In the genomic region with DNA sequence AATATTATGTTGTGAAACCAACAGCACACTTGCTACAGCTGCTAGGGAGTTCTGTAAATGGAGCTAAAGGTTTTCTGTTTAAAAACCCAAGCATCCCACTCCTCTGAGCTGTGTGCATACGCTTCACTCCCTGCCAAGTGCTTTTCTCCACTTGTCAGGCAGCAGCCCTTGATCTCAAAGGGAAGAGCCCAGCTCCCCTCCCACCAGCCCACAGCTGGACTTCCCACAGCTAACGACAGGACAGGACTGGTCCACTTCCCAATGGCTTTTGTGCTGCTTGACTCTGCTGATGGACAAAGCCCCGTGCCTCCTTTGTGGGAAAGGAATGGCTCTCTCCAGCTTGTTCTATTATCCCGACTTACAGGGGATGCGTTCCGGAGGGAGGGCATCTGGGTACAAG, we compare ENCODE assay signal across 11 mouse cellular contexts.
DNase-seq lines count a peak whose midpoint lies in the region; ATAC-seq lines count a peak whose summit lies in the region.
"Had no signal": no experiment of that assay in that cellular context is flagged by ENCODE, and none has a peak within 500 bp of the region (broad histone marks: within the 10 kb centered on the region; RNA-seq: fewer than 3 reads in every experiment).

No protein-coding gene starts in this region.

- H3K9ac ChIP-seq in heart, embryonic 11.5 days (ENCODE audit: low read depth, low read length): 0 out of 2 replicates have a peak overlapping the region, but pooled peaks have one; percentile 28
- peak overlapping the region; percentile 17; the same call in 1 of the 2 replicates for H3K9ac ChIP-seq in midbrain, embryonic 13.5 days (replicated peaks)
- H3K9ac ChIP-seq: kidney, embryonic 15.5 days; liver, embryonic 13.5 days had no signal

- H3K27me3 ChIP-seq in heart, embryonic 11.5 days (ENCODE audit: control insufficient read depth, insufficient read depth, low read length): no peaks in the 10 kb centered on the region
- no peaks in the 10 kb centered on the region for H3K27me3 ChIP-seq in hindbrain, embryonic 10.5 days (ENCODE audit: insufficient read depth, poor library complexity, severe bottlenecking)
- no peaks in the 10 kb centered on the region for H3K27me3 ChIP-seq in midbrain, embryonic 13.5 days
- H3K27me3 ChIP-seq: kidney, embryonic 15.5 days; liver, embryonic 13.5 days had no signal

- no peak overlapping the region for H3K4me3 ChIP-seq in heart, embryonic 11.5 days (ENCODE audit: low read depth, low read length)
- H3K4me3 ChIP-seq in hindbrain, embryonic 10.5 days: peak overlapping the region; percentile 10
- H3K4me3 ChIP-seq in midbrain, embryonic 13.5 days (replicated peaks): no peak overlapping the region
- H3K4me3 ChIP-seq: kidney, embryonic 15.5 days; liver, embryonic 13.5 days had no signal

- intact Hi-C loops in left cerebral cortex, postnatal 14 days (cut with DNase I): loop anchor here (5.0 kb wide), 1 partner anchor 223 kb away; no protein-coding TSS in a partner anchor
- intact Hi-C loops in left cerebral cortex, postnatal 4 days (cut with DNase I): no loop called here

- no peaks in the 10 kb centered on the region for H3K36me3 ChIP-seq in heart, embryonic 11.5 days (ENCODE audit: control insufficient read depth, insufficient read depth, low read length)
- H3K36me3 ChIP-seq in hindbrain, embryonic 10.5 days: peaks cover 4% of the 10 kb centered on the region; the same call in 1 of the 2 replicates
- no peaks in the 10 kb centered on the region for H3K36me3 ChIP-seq in midbrain, embryonic 13.5 days
- H3K36me3 ChIP-seq: kidney, embryonic 15.5 days; liver, embryonic 13.5 days had no signal

- no peaks in the 10 kb centered on the region; the same call in 1 of the 2 replicates for H3K9me3 ChIP-seq in heart, embryonic 11.5 days (replicated peaks; ENCODE audit: control insufficient read depth, low read length)
- peaks cover 9% of the 10 kb centered on the region for H3K9me3 ChIP-seq in hindbrain, embryonic 10.5 days
- H3K9me3 ChIP-seq in midbrain, embryonic 13.5 days: no peaks in the 10 kb centered on the region

- DNase-seq in heart, adult 11 months: no peak
- peak; percentile 78 for DNase-seq in embryo, embryonic 10 days (ENCODE audit: low spot score)
- DNase-seq in hindbrain, embryonic 10.5 days (ENCODE audit: low spot score): peak; percentile 81
- DNase-seq in left cerebral cortex, postnatal 14 days (ENCODE audit: low spot score in 2 of 2): no peak
- no peak for DNase-seq in thymus, postnatal 14 days
- no peak for DNase-seq in left cerebral cortex, postnatal 4 days
- DNase-seq: gastrocnemius, postnatal 36 days; liver, embryonic 13.5 days had no signal

- no peak overlapping the region for H3K27ac ChIP-seq in heart, embryonic 11.5 days (ENCODE audit: low read depth, low read length)
- peak overlapping the region; percentile 86 for H3K27ac ChIP-seq in hindbrain, embryonic 10.5 days
- peak overlapping the region; percentile 71 for H3K27ac ChIP-seq in midbrain, embryonic 13.5 days
- H3K27ac ChIP-seq: kidney, embryonic 15.5 days; liver, embryonic 13.5 days had no signal

- H3K4me1 ChIP-seq in heart, embryonic 11.5 days (ENCODE audit: control insufficient read depth, insufficient read depth, low read length): peaks cover 14% of the 10 kb centered on the region
- peaks cover 53% of the 10 kb centered on the region for H3K4me1 ChIP-seq in hindbrain, embryonic 10.5 days (replicated peaks)
- peaks cover 35% of the 10 kb centered on the region for H3K4me1 ChIP-seq in midbrain, embryonic 13.5 days (replicated peaks)

- 41% methylated on average over 6 of the region's 6 CpGs for WGBS in heart, embryonic 11.5 days (ENCODE audit: insufficient replicate concordance)
- 11% methylated on average over 6 of the region's 6 CpGs for WGBS in hindbrain, embryonic 10.5 days
- 2% methylated on average over 6 of the region's 6 CpGs for WGBS in midbrain, embryonic 13.5 days

- H3K4me2 ChIP-seq in heart, embryonic 11.5 days: no peak overlapping the region
- peak overlapping the region; percentile 35 for H3K4me2 ChIP-seq in midbrain, embryonic 13.5 days (replicated peaks)
- H3K4me2 ChIP-seq: kidney, embryonic 15.5 days; liver, embryonic 13.5 days had no signal

- ATAC-seq in heart, embryonic 11.5 days (replicated peaks; ENCODE audit: insufficient number of reproducible peaks, low FRiP score, low TSS enrichment): no peak
- peak; percentile 74 for ATAC-seq in midbrain, embryonic 13.5 days

Comparison
In these comparisons a context has a peak if more than half of its experiments do, and no peak if none do; other contexts are left out.
1. DNase-seq: peak in embryo, embryonic 10 days (single experiment) and hindbrain, embryonic 10.5 days (single experiment); none in heart, adult 11 months (single experiment), left cerebral cortex, postnatal 14 days (0 of 2), thymus, postnatal 14 days (single experiment) and left cerebral cortex, postnatal 4 days (single experiment).